Mouse (Mus musculus): Measurements from ENCODE around the gene Sesn1. TPM values are rescaled to one million over a fixed set of nuclear protein-coding genes. Genes with fewer than 3 reads are reported as not detected.

Sesn1 gene
- total and polyA plus RNA-seq, 3 experiments = 11.7 TPM; not detected in 1

DNA sequence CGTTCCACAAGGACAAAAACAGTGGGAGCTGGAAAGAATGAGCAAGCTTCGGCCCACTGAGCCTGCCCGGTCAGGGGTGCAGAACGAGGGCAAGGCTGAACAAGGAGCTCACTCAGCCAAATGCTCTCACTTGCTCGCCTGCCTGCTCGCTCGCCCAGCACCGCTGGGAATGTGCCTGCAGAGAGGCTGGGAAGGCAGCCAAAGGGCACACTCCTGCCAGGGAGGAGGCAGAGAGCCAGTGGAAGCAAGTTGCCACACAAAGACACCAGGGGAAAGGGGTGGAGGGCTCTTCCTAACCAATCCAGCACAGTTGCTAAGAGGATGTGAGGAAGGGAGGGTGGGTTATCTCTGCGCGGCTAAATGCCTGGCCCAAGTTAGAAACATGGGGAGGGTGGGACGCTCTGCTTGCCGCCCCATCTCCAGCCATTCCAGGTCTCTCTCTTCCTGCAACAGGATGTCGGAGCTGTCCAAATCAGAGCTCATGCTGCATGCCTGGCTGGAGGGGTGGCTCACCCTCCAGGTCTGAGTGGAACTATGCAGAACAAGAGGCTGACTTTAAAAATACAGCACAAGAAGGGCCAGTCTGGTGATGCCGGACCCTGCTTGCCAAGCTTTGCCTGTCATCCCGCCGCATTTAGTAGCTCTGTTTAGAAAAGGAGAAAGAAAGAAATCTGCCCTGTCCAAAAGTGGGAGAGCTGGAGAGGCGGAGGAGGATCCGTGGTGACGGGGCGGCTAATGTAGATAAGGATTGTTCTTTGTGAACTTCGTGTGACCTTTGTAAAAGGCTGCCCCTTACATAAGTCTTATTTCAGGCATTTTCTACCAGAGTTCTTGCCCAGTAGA lies 125.1 kb downstream of the Sesn1 start:
- peak; percentile 53 for DNase-seq (ENCODE audit: low read depth, low spot score)
- H3K9ac ChIP-seq (ENCODE audit: control insufficient read depth, low read depth, low read length, poor library complexity, severe bottlenecking) = peak overlapping the region; percentile 36
- H3K9me3 ChIP-seq (replicated peaks; ENCODE audit: insufficient read depth, low read length) = no peaks in the 10 kb centered on the region
- H3K27me3 ChIP-seq (ENCODE audit: control insufficient read depth in 1 of 2, insufficient read depth in 2 of 2, low read length in 2 of 2) = no peaks in the 10 kb centered on the region
- peak overlapping the region; percentile 31 to 46 for H3K4me3 ChIP-seq (ENCODE audit: control insufficient read depth in 1 of 2, insufficient read depth in 1 of 2, low read depth in 2 of 2, low read length in 2 of 2)
- no peak overlapping the region for H3K27ac ChIP-seq (ENCODE audit: control insufficient read depth, low read depth, low read length)
- TF ChIP-seq GATA1 (IDR thresholded peaks at IDR 0.05; ENCODE audit: low read depth, low read length) = 0 out of 2 replicates have a peak, but pooled peaks have one; percentile 40
- TF ChIP-seq SMC3 (IDR thresholded peaks at IDR 0.05; ENCODE audit: low read depth, low read length) = no peak
- TF ChIP-seq ZC3H11A (IDR thresholded peaks at IDR 0.05; ENCODE audit: low read depth, low read length) = no peak
- no peak for TF ChIP-seq JUND (IDR thresholded peaks at IDR 0.05; ENCODE audit: low read depth, low read length)
- 0 out of 2 replicates have a peak, but pooled peaks have one; percentile 14 for TF ChIP-seq SIN3A (IDR thresholded peaks at IDR 0.05; ENCODE audit: low read length)
- 0 out of 2 replicates have a peak, but pooled peaks have one; percentile 29 for TF ChIP-seq MXI1 (IDR thresholded peaks at IDR 0.05; ENCODE audit: low read depth, low read length)
- TF ChIP-seq EP300 (IDR thresholded peaks at IDR 0.05; ENCODE audit: low read depth in 1 of 2, low read length in 2 of 2) = peak in 1 of 2 experiments; percentile 8; a peak in 1 of 4 replicates
- no peak for TF ChIP-seq E2F4 (IDR thresholded peaks at IDR 0.05; ENCODE audit: borderline replicate concordance, low read depth, low read length)
- TF ChIP-seq POLR2AphosphoS2 (IDR thresholded peaks at IDR 0.05; ENCODE audit: low read length) = no peak
- no peak for TF ChIP-seq POLR2A (IDR thresholded peaks at IDR 0.05; ENCODE audit: control insufficient read depth in 1 of 2, insufficient read depth in 1 of 2, low read depth in 1 of 2, low read length in 2 of 2, poor library complexity in 1 of 2)
- TF ChIP-seq RCOR1 (IDR thresholded peaks at IDR 0.05; ENCODE audit: low read depth, low read length) = no peak
- H3K36me3 ChIP-seq (ENCODE audit: control insufficient read depth in 1 of 2, insufficient read depth in 2 of 2, low read length in 2 of 2) = peaks cover 0 to 16% of the 10 kb centered on the region in 2 experiments; a peak in 2 of 4 replicates
- H3K4me1 ChIP-seq (ENCODE audit: control insufficient read depth in 1 of 2, insufficient read depth in 2 of 2, low read length in 2 of 2) = peaks cover 5 to 39% of the 10 kb centered on the region in 2 experiments
- H3K79me2 ChIP-seq (ENCODE audit: control insufficient read depth, insufficient read depth, low read length, poor library complexity) = no peaks in the 10 kb centered on the region

GRCm38 (mm10) chr10:41935476-41935829 lies 125.7 kb downstream of the Sesn1 start:
- no peak overlapping the region; a peak in 1 of 4 replicates for H3K4me3 ChIP-seq (ENCODE audit: control insufficient read depth in 1 of 2, insufficient read depth in 1 of 2, low read depth in 2 of 2, low read length in 2 of 2)
- no peak for TF ChIP-seq ETS1 (IDR thresholded peaks at IDR 0.05; ENCODE audit: low read depth, low read length)
- no peak for TF ChIP-seq JUND (IDR thresholded peaks at IDR 0.05; ENCODE audit: low read depth, low read length)
- no peak for TF ChIP-seq NELFE (IDR thresholded peaks at IDR 0.05; ENCODE audit: low read depth, low read length)
- no peak for TF ChIP-seq GABPA (IDR thresholded peaks at IDR 0.05; ENCODE audit: low read depth, low read length)
- no peak for TF ChIP-seq MAFK (IDR thresholded peaks at IDR 0.05; ENCODE audit: borderline replicate concordance, low read depth, low read length)
- no peak for TF ChIP-seq POLR2AphosphoS5 (IDR thresholded peaks at IDR 0.05; ENCODE audit: borderline replicate concordance, low read depth, low read length)
- no peaks in the 10 kb centered on the region for H3K79me2 ChIP-seq (ENCODE audit: control insufficient read depth, insufficient read depth, low read length, poor library complexity)
- no peak for DNase-seq (ENCODE audit: low read depth, low spot score)
- no peak overlapping the region for H3K27ac ChIP-seq (ENCODE audit: control insufficient read depth, low read depth, low read length)
- H3K36me3 ChIP-seq (ENCODE audit: control insufficient read depth in 1 of 2, insufficient read depth in 2 of 2, low read length in 2 of 2) = peaks cover 0 to 16% of the 10 kb centered on the region in 2 experiments; a peak in 2 of 4 replicates
- no peaks in the 10 kb centered on the region for H3K27me3 ChIP-seq (ENCODE audit: control insufficient read depth in 1 of 2, insufficient read depth in 2 of 2, low read length in 2 of 2)
- H3K4me1 ChIP-seq (ENCODE audit: control insufficient read depth in 1 of 2, insufficient read depth in 2 of 2, low read length in 2 of 2) = peaks cover 5 to 39% of the 10 kb centered on the region in 2 experiments
- H3K9me3 ChIP-seq (replicated peaks; ENCODE audit: insufficient read depth, low read length) = no peaks in the 10 kb centered on the region
- no peak overlapping the region for H3K9ac ChIP-seq (ENCODE audit: control insufficient read depth, low read depth, low read length, poor library complexity, severe bottlenecking)

All from MEL (cell line).